Comparison of ENCODE assay signal across 8 mouse cellular contexts in the genomic region with DNA sequence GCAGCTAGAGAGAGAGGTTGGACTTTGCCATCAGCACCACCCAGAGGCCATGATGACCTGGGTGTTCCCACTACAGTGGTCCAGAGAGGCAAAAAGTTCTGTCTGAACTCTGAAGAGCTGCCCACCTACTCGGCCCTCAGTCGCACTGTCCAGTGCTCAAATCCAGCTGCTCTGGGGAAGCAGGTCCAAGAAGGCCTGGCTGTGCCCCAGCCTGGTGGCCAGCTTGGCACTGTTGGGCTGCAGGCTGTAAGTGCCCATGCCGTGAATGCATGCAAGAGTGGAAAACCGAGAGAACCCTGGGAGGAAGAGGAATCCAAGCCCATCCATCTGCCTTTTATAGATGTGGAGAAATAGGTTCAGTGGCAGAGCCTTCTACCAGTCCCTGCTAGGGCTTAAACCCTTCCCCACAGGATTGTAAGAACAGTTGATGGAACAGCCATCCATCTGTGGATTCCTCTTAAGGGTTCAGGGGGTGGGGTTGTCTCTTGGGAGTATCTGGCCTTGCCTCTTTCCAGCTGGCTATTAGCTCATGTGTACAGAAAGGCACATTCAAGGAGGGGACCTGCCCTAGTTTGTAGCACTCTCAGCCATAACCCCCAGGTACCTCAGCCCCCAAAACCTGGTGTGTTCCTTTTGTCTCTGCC. TPM values are rescaled to one million over a fixed set of nuclear protein-coding genes. Genes with fewer than 3 reads are reported as not detected.
DNase-seq lines count a peak whose midpoint lies in the region; ATAC-seq and TF ChIP-seq lines count a peak whose summit lies in the region.

No protein-coding gene starts in this region.

- TF ChIP-seq POLR2A in limb, embryonic 14.5 days (IDR thresholded peaks at IDR 0.05; ENCODE audit: borderline replicate concordance, extremely low read depth, insufficient read depth, insufficient read length): no peak

- H3K27ac ChIP-seq in heart, embryonic 12.5 days (ENCODE audit: poor library complexity, severe bottlenecking): no peak overlapping the region
- no peak overlapping the region; the same call in 1 of the 2 replicates for H3K27ac ChIP-seq in limb, embryonic 14.5 days (replicated peaks; ENCODE audit: low read depth, low read length)

- 77% methylated on average over 4 of the region's 4 CpGs for WGBS in heart, embryonic 12.5 days
- 55% methylated on average over 4 of the region's 4 CpGs for WGBS in limb, embryonic 14.5 days

- no peaks in the 10 kb centered on the region for H3K36me3 ChIP-seq in E14TG2a.4 (ENCODE audit: insufficient read depth, low read length)
- no peaks in the 10 kb centered on the region for H3K36me3 ChIP-seq in heart, embryonic 12.5 days
- no peaks in the 10 kb centered on the region for H3K36me3 ChIP-seq in limb, embryonic 14.5 days (ENCODE audit: control insufficient read depth, insufficient read depth, low read length)

- H3K4me2 ChIP-seq in heart, embryonic 12.5 days: peak overlapping the region; percentile 29
- peak overlapping the region; percentile 39 for H3K4me2 ChIP-seq in limb, embryonic 14.5 days (replicated peaks; ENCODE audit: low read depth, low read length, severe bottlenecking)

- H3K9ac ChIP-seq in heart, embryonic 12.5 days: peak overlapping the region; percentile 40; the same call in 1 of the 2 replicates
- H3K9ac ChIP-seq in limb, embryonic 14.5 days (ENCODE audit: low read depth, low read length, severe bottlenecking): peak overlapping the region; percentile 28

- peaks cover 1% of the 10 kb centered on the region; the same call in 1 of the 2 replicates for H3K27me3 ChIP-seq in E14TG2a.4 (ENCODE audit: insufficient read depth, low read length)
- peaks cover 11% of the 10 kb centered on the region; the same call in 1 of the 2 replicates for H3K27me3 ChIP-seq in heart, embryonic 12.5 days (replicated peaks)
- H3K27me3 ChIP-seq in limb, embryonic 14.5 days (ENCODE audit: control insufficient read depth, insufficient read depth, low read length): no peaks in the 10 kb centered on the region

- H3K4me3 ChIP-seq in E14TG2a.4 (replicated peaks; ENCODE audit: low read length): peak overlapping the region; percentile 60
- no peak overlapping the region for H3K4me3 ChIP-seq in heart, embryonic 12.5 days
- no peak overlapping the region for H3K4me3 ChIP-seq in limb, embryonic 14.5 days (replicated peaks; ENCODE audit: low read length)

- DNase-seq in ZHBTc4 (ENCODE audit: low read depth, low spot score): peak; percentile 72
- DNase-seq in limb, embryonic 14.5 days (ENCODE audit: low spot score): peak; percentile 70
- no peak for DNase-seq in adrenal gland, adult 18-20 months (ENCODE audit: low spot score in 2 of 2)
- no peak for DNase-seq in layer of hippocampus, adult 9-10 months (ENCODE audit: low spot score)
- DNase-seq in layer of hippocampus, adult 8-10 months (ENCODE audit: low spot score in 2 of 2): no peak

- H3K9me3 ChIP-seq in E14TG2a.4 (ENCODE audit: low read length): no peaks in the 10 kb centered on the region
- H3K9me3 ChIP-seq in heart, embryonic 12.5 days (replicated peaks): no peaks in the 10 kb centered on the region
- H3K9me3 ChIP-seq in limb, embryonic 14.5 days (ENCODE audit: control insufficient read depth, low read length): no peaks in the 10 kb centered on the region

- no peak for ATAC-seq in heart, embryonic 12.5 days (ENCODE audit: insufficient number of reproducible peaks, low FRiP score)
- ATAC-seq in limb, embryonic 14.5 days (ENCODE audit: low FRiP score, low read depth): peak; percentile 48; the same call in 1 of the 2 replicates
- ATAC-seq in activated CD4-positive, CD25-positive, alpha-beta regulatory T cell, adult 4 months: no peak

- H3K4me1 ChIP-seq in E14TG2a.4 (replicated peaks; ENCODE audit: low read depth, low read length): peaks cover 43% of the 10 kb centered on the region
- peaks cover 30% of the 10 kb centered on the region for H3K4me1 ChIP-seq in heart, embryonic 12.5 days (replicated peaks)
- H3K4me1 ChIP-seq in limb, embryonic 14.5 days (ENCODE audit: control insufficient read depth, insufficient read depth, low read length): peaks cover 23% of the 10 kb centered on the region

- TF ChIP-seq CTCF in E14TG2a.4 (conservative IDR thresholded peaks at IDR 0.05; ENCODE audit: low read length): no peak

RNA-seq across cellular contexts. Expression of a gene that starts 2.1 kb away (rescaled TPM):
- polyA plus RNA-seq in heart, embryonic 12.5 days (2016; fragmentation: Nextera tagmentation; extraction: Ambion mirVana): 0.81 and 0.87 TPM in 2 replicates
- polyA plus RNA-seq in limb, embryonic 14.5 days (2012; rRNA removed): 2.2 and 3.2 TPM in 2 replicates
- polyA plus RNA-seq in limb, embryonic 14.5 days (2014; fragmentation: Nextera tagmentation; extraction: Ambion mirVana): 8.5 and 9.6 TPM in 2 replicates
- not detected for polyA plus RNA-seq in activated CD4-positive, CD25-positive, alpha-beta regulatory T cell, adult 4 months (2017; shearing (Covaris generic))
- total RNA-seq in adrenal gland, adult 18-20 months (2021): 1 to 10 TPM; 2.1 to 9.3 TPM
- 10 to 100 TPM; 18.9 to 23.5 (median 21.5) TPM for total RNA-seq in layer of hippocampus, adult 8-10 months (2022)

RNA-seq across cellular contexts. Expression of a gene that starts 46.9 kb away (rescaled TPM):
- polyA plus RNA-seq in heart, embryonic 12.5 days (2016; fragmentation: Nextera tagmentation; extraction: Ambion mirVana): 29.0 and 30.0 TPM in 2 replicates
- polyA plus RNA-seq in limb, embryonic 14.5 days (2012; rRNA removed): 24.6 and 27.4 TPM in 2 replicates
- 16.6 and 19.7 TPM in 2 replicates for polyA plus RNA-seq in limb, embryonic 14.5 days (2014; fragmentation: Nextera tagmentation; extraction: Ambion mirVana)
- polyA plus RNA-seq in activated CD4-positive, CD25-positive, alpha-beta regulatory T cell, adult 4 months (2017; shearing (Covaris generic)): 1 to 10 TPM in 1 of 2 experiments, under 1 TPM in 1; 0.82 to 2.6 TPM
- 10 to 100 TPM; 62.4 to 77.9 TPM for total RNA-seq in adrenal gland, adult 18-20 months (2021)
- 10 to 100 TPM; 19.2 to 21.4 (median 20.1) TPM for total RNA-seq in layer of hippocampus, adult 8-10 months (2022)

Comparison
In these comparisons a context has a peak if more than half of its experiments do, and no peak if none do; other contexts are left out.
1. DNase-seq: peak in ZHBTc4 (single experiment) and limb, embryonic 14.5 days (single experiment); none in adrenal gland, adult 18-20 months (0 of 2), layer of hippocampus, adult 9-10 months (single experiment) and layer of hippocampus, adult 8-10 months (0 of 2).